Mouse (Mus musculus) retina, embryonic 14.5 days (tissue): ENCODE results near the gene Prr14.
"Not testable (repeated sequence)": the region's sequence is repeated elsewhere in the genome, so short reads cannot be mapped to it uniquely, and the experiment has no call there.

Experiments used
- DNase-seq: peaks from one replicate; pipeline ENCODE4 v3.0.0-alpha.2; 2015; ENCODE audit warnings: low spot score

Prr14 gene

DNA sequence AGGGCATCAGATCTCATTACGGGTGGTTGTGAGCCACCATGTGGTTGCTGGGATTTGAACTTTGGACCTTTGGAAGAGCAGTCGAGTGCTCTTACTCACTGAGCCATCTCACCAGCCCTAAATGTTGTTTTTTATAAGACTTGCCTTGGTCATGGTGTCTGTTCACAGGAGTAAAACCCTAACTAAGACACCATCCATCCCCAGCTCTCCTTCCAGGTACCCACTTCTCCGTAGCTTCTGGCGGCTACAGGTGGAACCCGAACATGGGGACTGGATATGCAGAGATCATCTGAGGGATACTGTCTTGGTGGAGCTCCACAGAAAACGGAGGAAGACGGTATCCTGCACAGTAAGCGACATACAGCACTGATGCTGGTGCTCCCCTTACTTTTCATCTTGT, at the start of gene Prr14:
Gene Prr14, plus strand, starts transcription at position 301 of the 400 bp plus-strand sequence.
- DNase-seq: not testable (repeated sequence)

DNA sequence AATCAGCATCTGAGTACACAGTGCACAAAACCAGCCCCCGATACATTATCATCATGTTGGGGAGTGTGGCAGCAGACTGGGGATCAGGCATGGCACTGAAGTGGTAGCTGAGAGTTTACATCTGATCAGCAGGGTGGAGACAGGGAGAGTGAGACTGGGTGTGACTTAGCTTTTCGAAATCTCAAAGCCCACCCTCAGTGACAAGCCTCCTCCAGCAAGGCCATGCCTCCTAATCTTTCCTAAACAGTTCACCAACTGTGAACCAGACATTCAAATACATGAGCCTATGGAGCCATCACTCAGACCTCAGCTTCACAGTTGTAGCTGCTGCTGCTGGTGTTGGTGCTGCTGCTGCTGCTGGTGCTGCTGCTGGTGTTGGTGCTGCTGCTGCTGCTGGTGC, 48.0 kb upstream of the Prr14 start:
- DNase-seq: no peak

DNA sequence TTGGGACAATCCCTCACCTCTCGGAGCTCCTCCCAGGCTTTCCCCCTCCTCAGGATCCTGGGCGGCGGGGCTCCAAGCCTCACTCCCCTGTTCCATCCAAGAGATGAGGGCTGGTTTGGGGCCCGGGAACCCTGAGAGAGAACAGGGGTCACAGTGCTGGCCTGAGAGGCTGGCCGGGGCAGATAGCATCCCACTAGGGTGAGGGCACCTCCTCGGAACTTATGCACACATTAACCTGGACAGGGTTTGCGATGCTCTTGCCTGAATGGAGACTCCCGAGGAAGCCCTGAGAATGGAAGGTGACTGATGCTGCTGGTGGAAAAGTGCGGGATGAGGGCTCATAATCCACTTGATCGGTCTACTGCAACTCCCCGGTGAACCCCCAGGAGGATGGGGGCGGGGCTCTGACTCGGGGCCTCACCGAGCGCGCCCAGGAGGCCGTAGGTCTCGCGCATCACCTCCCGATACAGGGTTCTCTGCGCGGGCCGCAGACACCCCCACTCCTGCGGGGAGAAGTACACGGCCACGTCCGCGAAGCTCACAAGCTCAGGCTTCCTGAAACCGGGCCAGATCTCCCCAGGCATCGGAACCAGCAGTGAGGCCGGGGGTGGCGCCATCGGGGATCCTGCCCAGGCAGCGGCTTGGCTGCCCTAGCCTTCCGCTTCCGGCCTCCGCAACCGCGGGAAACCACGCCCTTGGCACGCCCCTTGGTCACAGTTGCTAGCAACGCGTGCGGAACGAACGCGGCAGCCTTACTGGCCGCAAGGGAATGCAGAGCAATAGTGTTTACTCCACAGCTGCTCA, 37.8 kb upstream of the Prr14 start, which contains the start of gene Zfp688:
Gene Zfp688, minus strand, starts transcription at position 681 of the 804 bp plus-strand sequence.
- peak; percentile 93 for DNase-seq

DNA sequence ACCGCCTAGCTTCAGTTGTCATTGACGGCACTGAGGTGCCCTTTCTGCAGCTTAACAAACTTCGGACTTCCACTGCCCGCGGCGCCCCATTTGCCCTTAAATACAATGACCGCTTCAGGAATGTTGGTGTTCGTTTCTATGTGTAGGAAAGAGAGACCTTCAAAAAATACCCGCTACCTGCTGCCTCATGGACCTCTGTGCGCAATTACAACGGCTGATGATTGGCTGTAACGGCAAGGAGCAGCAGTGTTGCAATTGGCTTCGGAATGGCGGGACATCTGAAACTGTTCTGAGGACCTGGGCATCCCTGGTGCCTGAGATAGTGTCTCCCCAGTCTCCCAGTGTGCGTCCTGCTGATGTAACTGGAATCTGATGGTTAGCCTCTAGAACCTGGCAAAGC, 37.2 kb upstream of the Prr14 start:
- DNase-seq: peak; percentile 46

DNA sequence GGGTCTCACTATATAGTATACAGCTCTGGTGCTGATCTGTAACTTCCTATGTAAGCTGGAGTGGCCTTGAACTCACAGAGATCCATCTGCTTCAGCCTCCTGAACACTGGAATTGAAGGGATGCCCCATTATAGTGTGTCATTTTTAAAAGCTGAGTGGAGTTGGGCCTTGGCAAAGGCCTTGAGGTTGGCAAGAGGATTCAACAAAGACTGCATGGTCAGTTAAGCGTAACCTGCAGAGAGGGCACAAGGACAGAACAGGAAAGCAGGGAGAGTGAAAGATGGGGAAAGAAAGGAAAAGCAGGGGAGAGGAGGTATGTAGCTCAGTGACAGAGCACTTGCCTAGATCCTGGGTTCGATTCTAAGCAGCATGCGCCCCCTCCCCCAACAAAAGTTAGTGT, 34.1 kb upstream of the Prr14 start:
- no peak for DNase-seq

DNA sequence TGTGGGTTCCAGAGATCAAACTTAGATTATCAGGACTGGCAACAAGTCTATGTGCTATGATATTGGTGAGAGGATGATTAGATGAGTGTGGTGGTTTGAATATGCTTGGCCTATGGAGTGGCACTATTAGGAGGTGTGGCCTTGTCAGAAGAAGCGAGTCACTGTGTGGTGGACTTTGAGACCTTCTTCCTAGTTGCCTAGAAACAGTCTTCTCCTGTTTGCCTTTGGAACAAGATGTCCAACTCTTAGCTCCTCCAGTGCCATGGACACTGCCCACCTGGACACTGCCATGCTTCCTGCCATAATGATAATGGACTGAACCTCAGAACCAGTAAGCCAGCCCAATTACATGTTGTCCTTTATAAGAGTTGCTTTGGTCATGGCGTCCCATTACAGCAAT, 33.5 kb upstream of the Prr14 start:
- no peak for DNase-seq

DNA sequence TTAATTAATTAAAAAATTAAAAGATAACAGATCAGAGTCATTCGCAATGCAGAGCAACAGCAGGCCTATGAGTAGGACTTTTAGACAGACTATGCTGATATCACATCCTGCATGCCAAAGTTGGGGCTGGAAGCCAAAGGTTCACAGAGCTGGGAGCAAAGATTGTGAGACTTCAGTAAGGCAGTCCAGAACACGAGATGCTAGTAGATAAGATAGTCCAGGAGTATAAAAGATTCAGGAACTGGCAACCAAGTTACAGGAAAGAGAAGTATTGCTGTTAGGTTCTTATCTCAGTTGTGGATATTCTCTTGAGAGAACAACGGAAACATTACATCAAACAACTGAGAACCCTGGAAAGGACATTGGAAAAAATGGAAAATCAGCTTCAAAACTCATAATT, 33.1 kb upstream of the Prr14 start:
- DNase-seq: no peak

DNA sequence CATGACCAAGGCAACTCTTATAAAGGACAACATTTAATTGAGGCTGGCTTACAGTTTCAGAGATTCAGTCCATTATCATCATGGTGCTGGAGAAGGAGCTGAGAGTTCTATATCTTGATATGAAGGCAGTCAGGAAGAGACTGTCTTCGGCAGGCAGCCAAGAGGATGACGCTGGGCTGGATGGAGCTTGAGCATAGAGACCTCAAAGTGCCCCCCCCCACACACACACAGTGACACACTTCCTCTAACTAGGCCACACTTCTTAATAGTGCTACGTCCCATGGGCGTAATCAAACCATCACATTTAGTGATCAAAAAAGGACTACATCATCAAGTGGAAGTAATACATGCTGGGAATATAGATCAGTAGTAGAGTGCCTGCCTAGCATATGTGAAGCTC, 24.2 kb upstream of the Prr14 start:
- DNase-seq: no peak

DNA sequence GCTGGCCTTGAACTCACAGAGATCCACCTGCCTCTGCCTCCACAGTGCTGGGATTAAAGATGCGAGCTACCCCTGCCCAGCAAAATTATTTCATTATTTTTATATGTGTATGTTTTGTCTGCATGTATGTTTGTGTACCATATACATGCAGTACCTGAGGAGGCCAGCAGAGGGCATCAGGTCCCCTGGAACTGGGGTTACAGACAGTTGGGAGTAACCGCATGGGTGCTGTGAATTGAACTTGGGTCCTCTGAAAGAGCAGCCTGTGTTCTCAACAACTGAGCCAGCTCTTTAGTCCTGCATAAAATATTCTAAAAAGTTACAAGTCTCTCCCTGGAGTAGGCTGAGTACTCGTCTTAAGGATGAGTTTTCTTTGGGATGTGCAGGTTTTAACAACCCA, 21.7 kb upstream of the Prr14 start:
- DNase-seq: peak; percentile 20

DNA sequence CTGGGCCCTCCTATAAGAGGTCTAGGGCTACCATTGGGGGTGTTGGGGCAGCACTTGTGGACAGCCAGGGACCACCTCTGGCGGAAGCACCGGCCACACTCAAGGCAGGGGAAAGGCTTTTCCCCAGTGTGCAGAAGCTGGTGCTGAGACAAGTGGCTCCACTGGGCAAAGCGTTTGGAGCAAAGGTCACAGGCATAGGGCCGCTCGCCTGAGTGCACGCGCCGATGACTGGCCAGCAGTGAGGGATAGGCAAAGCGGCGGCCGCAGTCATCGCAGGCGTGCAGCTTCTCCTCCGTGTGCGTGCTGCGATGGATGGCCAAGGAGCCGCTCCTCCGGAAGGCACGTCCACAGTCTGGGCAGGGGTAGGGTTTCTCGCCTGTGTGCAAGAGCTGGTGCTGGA, 15.4 kb upstream of the Prr14 start:
- DNase-seq: no peak

DNA sequence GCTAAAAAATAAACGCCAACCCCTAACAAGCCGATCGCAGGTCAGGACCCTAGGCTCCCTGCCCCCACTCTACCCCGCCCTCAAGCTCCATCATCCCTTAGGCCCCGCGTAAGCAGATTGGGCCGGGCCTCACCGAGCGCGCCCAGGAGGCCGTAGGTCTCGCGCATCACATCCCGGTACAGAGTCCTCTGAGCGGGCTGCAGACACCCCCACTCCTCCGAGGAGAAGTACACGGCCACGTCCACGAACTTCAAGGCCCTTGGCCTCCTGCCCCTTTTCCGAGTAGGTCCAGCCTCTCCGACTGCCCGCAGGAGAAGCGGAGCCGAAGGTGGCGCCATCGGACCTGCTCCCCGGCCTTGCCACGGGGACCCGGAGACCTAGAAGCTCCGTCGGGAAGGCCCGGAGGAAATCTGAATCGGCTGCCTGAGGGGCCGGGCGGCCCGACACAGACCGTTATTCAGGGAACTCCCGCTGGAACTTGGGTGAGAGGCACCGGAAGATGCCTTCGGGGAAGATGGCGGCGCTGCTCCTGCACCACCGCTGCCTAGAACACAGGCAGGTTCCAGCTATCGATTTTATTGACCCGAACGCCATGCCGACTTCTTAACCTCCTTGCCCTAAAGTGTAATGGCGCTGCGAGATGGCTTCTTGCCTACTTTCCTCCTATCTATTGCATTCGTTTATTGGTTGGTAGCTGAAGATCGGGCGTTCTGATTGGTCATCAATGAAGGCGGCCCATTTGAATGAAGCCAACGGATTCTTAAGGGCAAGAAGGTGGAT, 10.7 kb upstream of the Prr14 start, which contains the start of gene Zfp689:
Gene Zfp689, minus strand, starts transcription at position 638 of the 780 bp plus-strand sequence.
- DNase-seq: peak; percentile 97

DNA sequence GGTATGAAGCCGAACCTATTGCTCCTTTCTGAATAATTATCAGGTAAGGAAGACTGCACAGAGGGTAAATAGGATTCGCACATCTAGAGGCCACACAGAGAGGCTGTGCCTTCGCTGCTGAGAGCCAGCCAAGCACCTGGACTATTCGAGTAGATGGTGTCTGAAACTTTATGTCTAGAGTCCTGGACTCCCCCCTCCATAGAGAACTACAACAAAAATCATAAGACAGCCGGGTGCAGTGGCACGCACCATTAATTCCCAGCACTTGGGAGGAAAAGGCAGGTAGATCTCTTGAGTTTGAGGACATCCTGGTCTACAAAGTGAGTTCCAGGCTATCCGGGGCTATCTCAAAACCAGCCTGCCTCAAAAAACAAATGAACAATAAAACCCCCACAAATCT, 9.4 kb upstream of the Prr14 start:
- no peak for DNase-seq

DNA sequence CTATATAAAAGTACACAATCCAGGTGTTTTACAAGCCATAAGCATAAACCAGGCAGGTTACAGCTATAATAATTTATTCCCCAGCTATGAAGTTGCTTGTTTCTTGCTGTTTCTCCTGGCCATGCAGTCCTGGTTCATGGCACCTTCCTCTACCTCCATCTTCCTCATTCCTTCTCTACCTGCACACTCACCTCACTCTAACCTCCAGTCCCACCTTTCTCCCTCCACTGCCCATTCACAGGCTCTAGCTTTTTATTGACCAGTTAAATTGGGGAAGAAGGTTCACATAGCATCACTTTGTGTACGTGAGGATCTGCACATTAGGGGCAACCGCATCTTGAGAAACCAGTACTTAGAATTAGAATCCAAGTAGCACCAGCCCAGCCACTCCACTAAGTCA, 6.4 kb upstream of the Prr14 start:
- no peak for DNase-seq

DNA sequence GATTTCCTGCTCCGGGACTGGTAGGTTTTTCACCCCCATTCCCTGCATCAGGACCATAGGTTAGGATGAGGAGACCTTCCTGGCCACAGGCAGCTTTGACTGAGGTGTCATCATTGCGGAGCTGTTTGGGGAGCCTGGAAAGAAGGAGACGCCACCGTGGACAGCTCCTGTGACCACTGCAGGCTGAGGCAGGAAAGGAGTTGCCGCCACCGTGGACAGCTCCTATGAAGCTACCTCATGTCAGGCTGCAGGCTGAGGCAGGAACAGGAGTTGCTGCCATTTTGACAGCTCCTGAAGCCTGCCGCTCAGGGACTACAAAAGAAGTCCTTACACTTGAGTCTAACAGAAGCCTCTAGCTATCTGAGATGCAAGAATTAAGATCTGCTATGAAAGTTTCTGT, 4.5 kb upstream of the Prr14 start:
- no peak for DNase-seq

DNA sequence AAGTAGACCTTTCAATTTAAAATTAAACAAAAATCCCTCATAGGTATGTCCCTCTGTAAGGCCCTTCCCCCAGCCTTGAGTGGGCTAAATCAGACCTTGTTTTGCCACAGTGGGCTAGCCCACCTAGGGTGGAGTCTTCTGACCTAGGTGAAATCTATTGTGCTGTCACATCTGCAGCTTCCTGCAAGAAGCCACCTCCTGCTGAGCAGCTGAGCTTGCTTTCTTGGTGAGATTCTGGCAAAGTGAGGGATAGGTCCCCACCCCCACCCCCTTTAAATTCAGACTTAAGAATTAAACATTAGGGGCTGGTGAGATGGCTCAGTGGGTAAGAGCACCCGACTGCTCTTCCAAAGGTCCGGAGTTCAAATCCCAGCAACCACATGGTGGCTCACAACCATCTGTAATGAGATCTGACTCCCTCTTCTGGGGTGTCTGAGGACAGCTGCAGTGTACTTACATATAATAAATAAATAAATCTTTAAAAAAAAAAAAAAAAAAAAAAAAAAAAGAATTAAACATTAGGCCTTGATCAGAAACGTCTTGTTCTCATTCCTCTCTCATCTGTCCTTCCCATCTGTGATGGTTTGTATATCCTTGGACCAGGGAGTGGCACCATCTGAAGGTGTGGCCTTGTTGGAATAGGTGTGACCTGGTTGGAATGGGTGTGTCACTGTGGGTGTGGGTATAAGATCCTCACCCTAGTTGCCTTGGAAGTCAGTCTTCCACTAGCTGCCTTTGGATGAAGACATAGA, 864 bp upstream of the Prr14 start:
- DNase-seq: not testable (repeated sequence)

DNA sequence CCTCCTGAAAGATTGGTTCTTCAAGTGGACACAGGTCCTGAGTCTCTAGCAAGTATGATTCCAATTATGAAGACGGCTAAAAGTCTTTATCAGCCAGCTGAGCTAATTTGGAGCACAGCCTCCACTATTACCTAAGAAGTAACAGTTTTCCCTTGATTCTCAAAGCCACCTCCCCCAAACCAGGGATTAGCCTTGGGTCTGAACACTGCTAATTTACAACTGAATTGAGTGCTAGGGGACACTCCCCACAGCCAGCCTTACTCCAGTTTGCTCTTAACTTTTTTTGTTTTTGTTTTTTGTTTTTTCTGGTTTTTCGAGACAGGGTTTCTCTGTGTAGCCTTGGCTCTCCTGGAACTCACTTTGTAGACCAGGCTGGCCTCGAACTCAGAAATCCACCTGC, 5.8 kb downstream of the Prr14 start:
- DNase-seq: no peak

DNA sequence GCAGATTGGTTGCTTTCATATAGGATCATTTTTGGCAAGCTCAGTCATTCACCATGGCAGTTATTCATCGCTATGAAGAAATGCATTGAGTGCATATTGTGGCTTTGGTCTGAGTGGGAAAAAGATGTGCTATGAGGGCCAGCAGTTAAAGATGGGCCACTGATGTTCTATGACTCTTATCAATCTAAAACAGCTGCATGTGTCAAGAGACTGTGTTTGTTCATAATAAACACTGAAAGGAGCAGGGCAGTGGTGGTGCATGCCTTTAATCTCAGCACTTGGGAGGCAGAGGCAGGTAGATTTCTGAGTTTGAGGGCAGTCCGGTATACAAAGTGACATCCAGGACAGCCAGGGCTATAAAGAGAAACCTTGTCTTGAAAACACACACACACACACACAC, 6.3 kb downstream of the Prr14 start:
- DNase-seq: not testable (repeated sequence)

DNA sequence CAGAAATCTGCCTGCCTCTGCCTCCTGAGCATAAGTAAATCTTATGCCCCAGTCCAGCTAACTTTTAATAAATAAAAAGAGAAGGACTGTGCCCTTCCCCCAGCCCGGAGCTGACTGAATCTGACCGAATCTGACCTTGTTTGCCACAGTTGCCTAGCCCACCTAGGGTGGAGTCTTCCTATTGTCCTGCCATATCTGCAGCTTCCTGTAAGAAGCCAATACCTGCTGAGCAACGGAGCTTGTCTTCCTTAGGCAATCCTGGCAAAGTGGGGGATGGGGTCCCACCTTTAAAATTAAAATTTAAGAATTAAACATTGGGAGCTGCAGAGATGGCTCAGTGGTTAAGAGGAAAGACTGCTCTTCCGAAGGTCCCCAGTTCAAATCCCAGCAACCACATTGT, 7.2 kb downstream of the Prr14 start:
- DNase-seq: no peak

DNA sequence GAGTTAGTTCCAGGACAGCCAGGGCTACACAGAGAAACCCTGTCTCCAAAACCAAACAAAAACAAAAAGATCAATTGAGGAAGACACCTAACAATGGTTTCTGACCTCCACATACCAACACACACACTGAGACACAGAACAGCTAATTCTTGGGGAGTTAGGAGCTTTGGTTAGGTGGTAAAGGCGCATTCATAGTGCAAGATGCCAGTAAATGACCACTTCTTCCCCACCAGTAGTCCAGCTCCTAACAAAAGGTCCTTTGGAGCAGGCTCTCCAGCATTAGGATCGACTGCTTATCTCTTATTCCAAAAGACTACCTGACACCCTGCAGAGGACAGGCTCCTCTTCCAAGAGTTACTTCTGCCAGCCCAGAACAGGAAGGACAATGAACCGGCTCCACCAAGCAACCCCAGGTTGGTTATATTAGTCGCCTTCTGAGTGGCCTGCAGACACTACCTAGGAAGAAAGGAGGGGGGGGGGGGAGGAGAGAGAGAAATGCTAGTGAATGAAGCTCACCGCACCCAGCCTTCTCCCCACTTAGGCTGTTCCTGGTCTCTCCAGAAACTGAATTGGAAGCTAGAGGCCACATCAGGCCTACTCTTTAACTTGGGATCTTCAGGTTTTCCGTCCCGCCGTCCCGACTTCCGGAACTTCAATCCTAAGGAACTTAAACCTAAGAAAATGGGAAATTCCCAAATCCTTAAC, 10.8 kb downstream of the Prr14 start:
- no peak for DNase-seq

DNA sequence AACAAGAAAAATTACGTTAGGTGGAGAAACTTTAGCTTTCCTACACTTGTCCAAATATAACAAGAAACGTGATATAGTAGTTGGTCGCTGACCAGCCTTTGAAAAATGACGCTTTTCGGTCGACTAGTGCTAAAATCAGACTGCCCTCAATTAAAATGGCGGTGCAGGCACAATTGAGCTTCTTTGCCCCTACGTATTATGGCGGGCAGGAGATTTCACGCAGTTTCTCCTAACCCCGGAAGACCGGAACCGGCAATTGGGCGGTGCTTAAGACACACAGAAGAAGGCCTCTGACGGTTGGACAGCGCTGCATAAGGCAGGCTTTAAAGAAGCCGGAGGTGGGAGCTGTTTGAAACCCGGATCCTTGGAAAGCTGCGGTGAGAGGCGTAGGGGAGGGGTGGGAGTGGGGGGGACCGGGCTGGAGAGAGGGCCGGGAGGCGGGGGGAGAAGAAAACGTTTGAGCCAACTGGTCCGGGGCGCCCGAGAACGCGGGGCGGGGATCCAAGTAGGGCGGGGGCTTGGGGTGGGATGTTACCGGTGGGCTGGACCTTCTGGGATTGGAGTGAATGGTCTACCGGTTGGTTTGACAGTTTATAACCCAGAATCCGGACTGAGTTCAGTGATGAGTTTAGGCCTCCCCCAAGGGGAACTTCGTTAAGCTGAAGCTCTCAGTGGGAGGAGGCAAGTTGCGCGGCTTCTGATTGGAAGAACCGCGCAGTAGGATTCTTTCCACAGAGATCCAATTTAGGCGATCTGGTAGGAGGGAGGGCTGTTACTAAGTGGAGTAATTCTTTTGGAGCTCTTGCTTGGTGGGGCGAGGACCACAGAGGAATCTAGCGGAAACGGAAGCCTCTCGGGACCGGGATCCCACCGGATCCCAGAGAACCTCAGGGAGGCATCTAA, 11.6 kb downstream of the Prr14 start:
- peak; percentile 96 for DNase-seq

DNA sequence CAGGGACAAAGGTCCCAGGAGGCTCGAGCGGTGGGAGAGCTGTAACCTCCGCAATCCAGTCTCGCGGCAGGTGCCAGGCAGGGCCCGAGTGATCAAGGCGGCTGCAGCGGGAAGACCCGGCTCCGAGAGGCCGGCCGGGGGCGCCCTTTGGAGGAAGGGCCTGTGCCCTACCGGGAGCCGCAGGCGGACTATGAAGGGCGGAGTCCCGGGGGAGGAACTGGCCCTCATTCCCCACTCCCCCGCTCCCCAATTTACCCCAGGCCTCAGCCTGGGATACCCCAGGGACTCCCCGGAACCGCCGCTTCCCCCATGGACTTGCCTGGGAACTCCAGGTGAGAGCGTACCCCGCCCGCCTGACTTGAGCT, 12.2 kb downstream of the Prr14 start:
- DNase-seq: no peak
